Mouse (Mus musculus): ENCODE results near the gene Etl4. TPM values are rescaled to one million over a fixed set of nuclear protein-coding genes. Genes with fewer than 3 reads are reported as not detected.

The Etl4 gene
- polyA plus RNA-seq, 1 experiment from 2014 or later: 5.9 TPM

GRCm38 (mm10) chr2:20416934-20417614 is 507.5 kb downstream of the Etl4 start:
- Histone ChIP-seq H3K27ac (no peak overlapping the region), H3K79me2 (ENCODE audit: inconsistent target) (no peaks in the 10 kb centered on the region), H3K36me3 (ENCODE audit: inconsistent target) (no peaks in the 10 kb centered on the region), H3K4me3 (ENCODE audit: inconsistent target) (no peak overlapping the region)
- WGBS (ENCODE audit: missing documents): 55% methylated on average over 8 of the region's 8 CpGs

- no peaks in the 10 kb centered on the region for H3K36me3 ChIP-seq (ENCODE audit: inconsistent target)
- WGBS (ENCODE audit: missing documents): 87% methylated on average over 6 of the region's 6 CpGs
- H3K79me2 ChIP-seq (ENCODE audit: inconsistent target): no peaks in the 10 kb centered on the region
- no peak overlapping the region for H3K27ac ChIP-seq
- H3K4me3 ChIP-seq (ENCODE audit: inconsistent target): no peak overlapping the region
Observed at GRCm38 (mm10) chr2:20417998-20418397, 508.4 kb downstream of the Etl4 start.

- Histone ChIP-seq H3K27ac (no peak overlapping the region), H3K36me3 (ENCODE audit: inconsistent target) (no peaks in the 10 kb centered on the region), H3K4me3 (ENCODE audit: inconsistent target) (no peak overlapping the region), H3K79me2 (ENCODE audit: inconsistent target) (no peaks in the 10 kb centered on the region)
- 67% methylated on average over 6 of the region's 6 CpGs for WGBS (ENCODE audit: missing documents)
Observed at GRCm38 (mm10) chr2:20419975-20420374, 510.4 kb downstream of the Etl4 start.

GRCm38 (mm10) chr2:20422275-20422674 is 512.7 kb downstream of the Etl4 start:
- no peaks in the 10 kb centered on the region for H3K79me2 ChIP-seq (ENCODE audit: inconsistent target)
- H3K36me3 ChIP-seq (ENCODE audit: inconsistent target): no peaks in the 10 kb centered on the region
- WGBS (ENCODE audit: missing documents): 82% methylated on average over 4 of the region's 4 CpGs
- H3K27ac ChIP-seq: no peak overlapping the region
- no peak overlapping the region for H3K4me3 ChIP-seq (ENCODE audit: inconsistent target)

- H3K36me3 ChIP-seq (ENCODE audit: inconsistent target): no peaks in the 10 kb centered on the region
- WGBS (ENCODE audit: missing documents): 87% methylated on average over 2 of the region's 2 CpGs
- no peak overlapping the region for H3K27ac ChIP-seq
- no peak overlapping the region for H3K4me3 ChIP-seq (ENCODE audit: inconsistent target)
- no peaks in the 10 kb centered on the region for H3K79me2 ChIP-seq (ENCODE audit: inconsistent target)
Observed at GRCm38 (mm10) chr2:20433656-20434055, 524.1 kb downstream of the Etl4 start.

GRCm38 (mm10) chr2:20435530-20435929 is 526.0 kb downstream of the Etl4 start:
- no peak overlapping the region for H3K4me3 ChIP-seq (ENCODE audit: inconsistent target)
- WGBS (ENCODE audit: missing documents): 84% methylated on average over 4 of the region's 4 CpGs
- H3K36me3 ChIP-seq (ENCODE audit: inconsistent target): no peaks in the 10 kb centered on the region
- no peak overlapping the region for H3K27ac ChIP-seq
- H3K79me2 ChIP-seq (ENCODE audit: inconsistent target): no peaks in the 10 kb centered on the region

- Histone ChIP-seq H3K27ac (no peak overlapping the region), H3K4me3 (ENCODE audit: inconsistent target) (no peak overlapping the region)
- 81% methylated on average over 2 of the region's 2 CpGs for WGBS (ENCODE audit: missing documents)
Observed at GRCm38 (mm10) chr2:20442731-20443130, 533.2 kb downstream of the Etl4 start.

GRCm38 (mm10) chr2:20443671-20444440 is 534.3 kb downstream of the Etl4 start:
- Histone ChIP-seq H3K79me2 (ENCODE audit: inconsistent target) (no peaks in the 10 kb centered on the region), H3K36me3 (ENCODE audit: inconsistent target) (no peaks in the 10 kb centered on the region), H3K27ac (no peak overlapping the region), H3K4me3 (ENCODE audit: inconsistent target) (no peak overlapping the region)
- 79% methylated on average over 10 of the region's 10 CpGs for WGBS (ENCODE audit: missing documents)

More at GRCm38 (mm10) chr2:20442731-20443130, 533.2 kb downstream of the Etl4 start:
- no peaks in the 10 kb centered on the region for H3K36me3 ChIP-seq (ENCODE audit: inconsistent target)
- no peaks in the 10 kb centered on the region for H3K79me2 ChIP-seq (ENCODE audit: inconsistent target)

- H3K36me3 ChIP-seq (ENCODE audit: inconsistent target): no peaks in the 10 kb centered on the region
- no peaks in the 10 kb centered on the region for H3K79me2 ChIP-seq (ENCODE audit: inconsistent target)
- no peak overlapping the region for H3K4me3 ChIP-seq (ENCODE audit: inconsistent target)
- 30% methylated on average over 17 of the region's 17 CpGs for WGBS (ENCODE audit: missing documents)
- H3K27ac ChIP-seq: no peak overlapping the region
Observed at GRCm38 (mm10) chr2:20445156-20446155, 535.9 kb downstream of the Etl4 start.

- 78% methylated on average over 4 of the region's 4 CpGs for WGBS (ENCODE audit: missing documents)
- H3K4me3 ChIP-seq (ENCODE audit: inconsistent target): no peak overlapping the region
- H3K36me3 ChIP-seq (ENCODE audit: inconsistent target): no peaks in the 10 kb centered on the region
- H3K27ac ChIP-seq: no peak overlapping the region
- no peaks in the 10 kb centered on the region for H3K79me2 ChIP-seq (ENCODE audit: inconsistent target)
Observed at GRCm38 (mm10) chr2:20446180-20446579, 536.6 kb downstream of the Etl4 start.

GRCm38 (mm10) chr2:20450945-20451344 is 541.4 kb downstream of the Etl4 start:
- H3K36me3 ChIP-seq (ENCODE audit: inconsistent target): no peaks in the 10 kb centered on the region
- no peak overlapping the region for H3K27ac ChIP-seq
- H3K79me2 ChIP-seq (ENCODE audit: inconsistent target): no peaks in the 10 kb centered on the region
- 74% methylated on average over 3 of the region's 3 CpGs for WGBS (ENCODE audit: missing documents)
- H3K4me3 ChIP-seq (ENCODE audit: inconsistent target): no peak overlapping the region

- no peak overlapping the region for H3K4me3 ChIP-seq (ENCODE audit: inconsistent target)
Observed at GRCm38 (mm10) chr2:20453506-20454206, 544.1 kb downstream of the Etl4 start.

GRCm38 (mm10) chr2:20479199-20479598 is 569.6 kb downstream of the Etl4 start:
- Histone ChIP-seq H3K4me3 (ENCODE audit: inconsistent target) (no peak overlapping the region), H3K27ac (no peak overlapping the region), H3K36me3 (ENCODE audit: inconsistent target) (no peaks in the 10 kb centered on the region), H3K79me2 (ENCODE audit: inconsistent target) (no peaks in the 10 kb centered on the region)
- WGBS (ENCODE audit: missing documents): 72% methylated on average over 2 of the region's 2 CpGs

More at GRCm38 (mm10) chr2:20453506-20454206, 544.1 kb downstream of the Etl4 start:
- H3K36me3 ChIP-seq (ENCODE audit: inconsistent target): no peaks in the 10 kb centered on the region
- WGBS (ENCODE audit: missing documents): 62% methylated on average over 3 of the region's 3 CpGs
- H3K27ac ChIP-seq: no peak overlapping the region
- H3K79me2 ChIP-seq (ENCODE audit: inconsistent target): no peaks in the 10 kb centered on the region
